Mouse (Mus musculus): ENCODE data around the gene Shisal2a.

DNA sequence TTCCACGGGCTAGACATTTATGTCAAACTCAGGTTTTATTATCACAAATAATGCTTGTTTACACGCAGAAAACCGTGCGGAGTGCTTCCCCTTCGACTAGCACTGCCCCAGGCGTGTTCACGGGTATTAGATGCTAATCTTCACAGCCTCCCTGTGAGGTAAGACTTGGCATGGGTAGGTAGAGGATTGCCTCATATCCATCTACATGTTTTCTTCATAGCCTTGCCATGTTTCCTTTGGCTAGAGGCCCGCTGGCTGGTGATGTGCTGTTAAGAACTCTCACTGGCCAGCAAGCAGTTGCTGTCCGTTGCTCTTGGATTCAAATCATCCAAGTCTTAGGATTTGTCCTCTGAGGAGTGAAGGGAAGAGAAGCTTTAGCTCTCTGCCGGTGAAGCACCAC is 17.2 kb upstream of the Shisal2a start:
- TF ChIP-seq CTCF (IDR thresholded peaks at IDR 0.05): no peak
- no peak for TF ChIP-seq EP300 (IDR thresholded peaks at IDR 0.05)

All from lung, postnatal 0 days (tissue).